Mouse (Mus musculus): ENCODE results near the gene Slc4a4.

DNA sequence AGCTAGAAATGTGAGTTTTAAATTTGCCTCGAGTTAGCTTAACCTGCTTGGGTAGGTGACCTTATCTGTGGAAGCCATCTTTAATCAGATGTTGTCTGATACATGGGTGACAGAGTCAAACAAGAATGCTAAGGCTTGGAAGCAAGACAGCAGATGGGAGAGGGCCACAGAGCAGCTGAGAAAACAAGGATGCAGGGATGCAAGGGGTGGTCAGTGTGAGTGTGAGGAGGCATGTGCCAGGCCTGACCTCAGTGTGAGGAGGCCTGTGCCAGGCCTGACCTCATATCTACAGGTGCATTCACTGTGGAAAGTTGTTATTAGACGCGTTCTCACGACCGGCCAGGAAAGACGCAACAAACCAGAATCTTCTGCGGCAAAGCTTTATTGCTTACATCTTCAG lies 114.0 kb downstream of the Slc4a4 start:
- TF ChIP-seq CTCF (IDR thresholded peaks at IDR 0.05; ENCODE audit: low read depth) = no peak
- TF ChIP-seq EP300 (IDR thresholded peaks at IDR 0.05; ENCODE audit: low read depth) = no peak
